Mouse (Mus musculus) retina, postnatal 1 day (tissue): ENCODE results near the gene Prkab2.

Source experiments
- DNase-seq: peaks from one replicate; pipeline ENCODE4 v3.0.0-alpha.2; 2012

Gene Prkab2

DNA sequence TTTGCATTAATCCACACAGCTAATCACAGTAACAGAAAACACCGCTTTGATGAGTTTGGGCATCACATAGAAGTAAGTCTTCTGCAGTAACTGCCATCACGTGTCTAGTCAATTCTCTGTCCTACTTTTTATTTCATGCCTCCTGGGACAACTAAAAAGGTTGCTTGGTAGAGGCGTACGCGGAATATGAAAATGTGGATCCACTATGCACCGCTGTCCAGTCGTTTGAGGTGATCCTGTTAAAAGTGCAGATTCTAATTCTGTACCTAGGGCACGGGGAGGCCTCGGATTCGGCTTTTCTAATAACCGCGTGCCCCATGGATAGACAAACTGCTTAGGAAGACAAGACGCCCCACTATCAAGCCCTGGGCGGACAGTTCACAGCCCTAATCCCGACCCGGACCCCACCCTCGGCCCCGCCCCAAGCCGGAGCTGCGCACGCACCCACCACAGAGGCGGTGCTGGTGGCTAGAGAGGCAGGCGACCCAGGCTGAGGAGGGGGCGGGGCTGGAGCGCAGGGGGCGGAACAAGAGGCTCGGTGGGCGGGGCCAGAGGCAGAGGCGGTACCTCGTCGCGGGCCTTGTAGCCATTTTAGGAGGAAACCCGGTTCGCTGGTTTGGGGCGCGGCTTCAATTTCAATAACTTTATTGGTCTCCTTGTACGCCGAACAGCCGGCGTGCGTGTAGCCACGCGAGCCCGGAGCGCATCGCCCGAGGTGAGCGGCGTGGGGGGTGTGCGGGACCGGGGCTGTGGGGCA, at the start of gene Prkab2:
TSS of gene Prkab2 (plus strand) at position 539 of the 757 bp plus-strand sequence.
- DNase-seq: peak; percentile 98

DNA sequence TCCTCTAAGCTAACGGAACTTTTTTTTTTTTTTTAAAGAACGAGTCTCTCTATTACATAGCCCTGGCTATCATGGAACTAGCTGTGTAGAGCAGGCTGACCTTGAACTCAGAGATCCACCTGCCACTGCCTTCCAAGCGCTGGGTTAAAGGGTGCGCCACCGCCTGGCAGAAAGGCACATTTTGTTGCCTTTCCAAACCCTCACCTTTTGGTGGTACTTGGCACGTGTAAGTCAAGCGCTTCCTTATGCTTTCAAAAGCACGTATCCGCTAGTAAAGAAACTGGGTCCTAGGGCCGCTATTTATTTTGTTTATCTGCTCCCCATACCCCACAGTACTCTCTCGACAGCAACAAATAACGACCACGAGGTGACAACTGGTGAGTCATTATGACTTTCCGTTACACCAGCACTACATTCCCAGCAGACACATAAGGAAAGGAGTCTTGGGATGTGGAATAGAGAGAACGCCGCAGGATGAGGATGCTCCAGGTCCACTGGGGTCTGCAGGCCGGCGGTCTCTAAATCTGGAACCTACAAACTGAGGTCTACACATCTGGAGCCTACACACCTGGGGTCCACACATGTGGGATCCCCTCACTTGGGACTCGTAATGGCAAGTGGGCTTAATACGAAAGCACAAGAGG, 48.7 kb upstream of the Prkab2 start:
- DNase-seq: peak; percentile 35

- peak; percentile 93 for DNase-seq
These were observed 48.1 kb upstream of the Prkab2 start, which contains the start of gene Chd1l for GRCm38 (mm10) chr3:97609845-97610410. TSS of gene Chd1l (minus strand) at chr3:97610203.

DNA sequence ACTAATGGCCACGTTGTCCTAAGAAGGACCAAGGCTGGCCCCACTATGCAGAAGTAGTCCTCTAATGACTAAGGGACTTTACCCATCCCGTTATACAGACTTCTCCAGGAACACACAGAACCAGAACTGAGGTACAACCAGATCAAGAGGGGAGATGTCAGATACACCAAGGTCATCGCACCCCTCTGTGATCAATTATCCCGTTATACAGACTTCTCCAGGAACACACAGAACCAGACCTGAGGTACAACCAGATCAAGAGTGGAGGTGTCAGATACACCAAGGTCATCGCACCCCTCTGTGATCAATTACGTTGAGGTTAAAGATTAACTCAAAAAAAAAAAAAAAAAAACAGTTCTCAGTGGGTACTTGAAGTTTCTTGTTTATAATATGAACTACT, 47.0 kb upstream of the Prkab2 start:
- no peak for DNase-seq

GRCm38 (mm10) chr3:97615154-97615553, 42.8 kb upstream of the Prkab2 start:
- DNase-seq: no peak

GRCm38 (mm10) chr3:97615933-97616332, 42.1 kb upstream of the Prkab2 start:
- no peak for DNase-seq

- DNase-seq: no peak
These were observed 40.7 kb upstream of the Prkab2 start for GRCm38 (mm10) chr3:97617091-97617825.

DNA sequence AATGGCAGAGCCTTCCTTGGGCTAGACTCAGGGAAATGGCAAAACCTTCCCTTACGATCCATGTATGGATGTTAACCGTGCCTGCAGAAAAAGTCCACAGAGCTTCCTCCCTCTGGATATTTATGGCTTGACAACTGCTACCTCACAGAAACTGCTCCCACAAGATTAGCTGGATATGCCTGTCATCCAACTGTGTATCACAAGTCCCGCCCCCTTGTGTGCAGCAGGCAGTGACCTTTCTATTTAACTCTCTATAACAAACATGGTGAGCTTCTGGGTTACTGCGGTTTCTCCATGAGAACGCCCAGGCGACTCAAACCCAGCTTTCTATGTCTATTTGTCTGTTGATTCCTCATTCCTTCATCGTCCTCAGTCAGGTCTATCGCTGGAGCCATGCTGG, 40.1 kb upstream of the Prkab2 start:
- no peak for DNase-seq

- no peak for DNase-seq
These were observed 37.3 kb upstream of the Prkab2 start for GRCm38 (mm10) chr3:97620657-97621056.

- no peak for DNase-seq
These were observed 33.4 kb upstream of the Prkab2 start for GRCm38 (mm10) chr3:97624611-97625010.

DNA sequence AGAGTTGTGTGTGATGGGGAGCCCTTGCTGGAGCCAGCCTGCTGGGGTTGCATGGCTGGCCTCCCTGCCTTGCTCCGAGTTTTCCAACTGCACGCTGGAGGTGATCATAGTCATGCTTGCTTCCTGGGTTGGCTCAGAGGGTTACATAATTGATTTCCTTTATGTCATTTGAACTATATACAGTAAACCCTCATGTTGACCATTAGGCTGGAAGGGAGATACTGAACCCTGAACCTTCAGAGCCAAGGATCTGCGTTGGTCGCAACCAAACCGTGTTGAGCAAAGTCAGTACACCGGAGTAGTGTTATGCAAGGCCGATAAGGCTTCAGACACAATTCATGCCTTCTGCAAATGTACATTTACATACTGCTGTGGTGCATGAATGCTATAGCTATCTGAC, 30.1 kb upstream of the Prkab2 start:
- no peak for DNase-seq

DNA sequence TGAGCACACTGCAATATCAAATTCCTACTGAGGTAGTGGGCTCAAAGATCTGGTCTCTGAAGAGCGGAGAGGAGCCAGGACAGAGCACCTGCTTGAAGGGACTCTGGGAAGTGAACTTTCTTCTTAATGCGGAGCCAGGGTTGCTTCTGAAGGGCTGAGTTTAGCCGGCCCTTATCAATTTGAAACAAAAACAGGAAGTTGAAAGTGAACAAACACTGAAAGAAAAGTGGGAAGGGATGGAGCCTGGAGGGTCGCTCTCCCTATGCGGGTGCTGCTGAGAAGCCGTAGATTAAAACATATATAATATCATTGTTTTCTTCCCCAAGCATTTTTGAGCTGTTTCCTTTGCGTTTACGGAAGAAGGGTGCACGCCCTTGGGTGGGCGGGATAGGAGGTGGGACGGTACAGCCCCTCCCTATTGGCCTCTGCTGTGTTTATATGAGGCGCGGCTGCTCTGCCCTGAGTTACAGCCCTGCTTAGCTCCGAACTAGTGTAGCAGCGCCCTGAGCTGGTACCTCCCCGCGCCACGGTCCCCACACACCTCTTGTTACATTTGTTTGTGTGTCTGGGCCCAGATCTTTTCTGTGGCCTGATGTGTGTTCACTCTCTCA, 29.5 kb upstream of the Prkab2 start, which contains the start of gene Fmo5:
TSS of gene Fmo5 (plus strand) at position 414 of the 611 bp plus-strand sequence.
- peak; percentile 24 for DNase-seq

DNA sequence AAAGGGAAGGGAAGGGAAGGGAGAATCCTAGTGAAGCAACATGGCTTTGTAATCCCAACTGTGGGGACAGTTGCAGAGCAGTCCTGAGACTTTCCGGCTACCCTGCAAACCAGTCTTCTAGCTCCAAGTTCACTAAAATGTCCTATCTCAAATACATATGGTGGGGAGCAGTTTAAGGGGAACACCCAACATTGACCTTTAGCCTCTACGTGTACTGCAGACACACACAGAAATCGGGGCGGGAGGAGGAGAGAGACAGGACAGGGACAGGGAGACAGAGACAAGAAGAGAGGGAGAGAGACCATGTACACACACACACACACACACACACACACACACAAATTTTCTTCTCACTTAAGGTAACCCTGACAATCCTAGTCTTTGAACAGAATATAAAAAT, 28.1 kb upstream of the Prkab2 start:
- DNase-seq: no peak

- DNase-seq: no peak
These were observed 27.2 kb upstream of the Prkab2 start for GRCm38 (mm10) chr3:97630746-97631145.

- no peak for DNase-seq
These were observed 26.6 kb upstream of the Prkab2 start for GRCm38 (mm10) chr3:97631258-97631860.

GRCm38 (mm10) chr3:97633456-97633855, 24.5 kb upstream of the Prkab2 start:
- DNase-seq: no peak

GRCm38 (mm10) chr3:97634288-97634761, 23.7 kb upstream of the Prkab2 start:
- no peak for DNase-seq

DNA sequence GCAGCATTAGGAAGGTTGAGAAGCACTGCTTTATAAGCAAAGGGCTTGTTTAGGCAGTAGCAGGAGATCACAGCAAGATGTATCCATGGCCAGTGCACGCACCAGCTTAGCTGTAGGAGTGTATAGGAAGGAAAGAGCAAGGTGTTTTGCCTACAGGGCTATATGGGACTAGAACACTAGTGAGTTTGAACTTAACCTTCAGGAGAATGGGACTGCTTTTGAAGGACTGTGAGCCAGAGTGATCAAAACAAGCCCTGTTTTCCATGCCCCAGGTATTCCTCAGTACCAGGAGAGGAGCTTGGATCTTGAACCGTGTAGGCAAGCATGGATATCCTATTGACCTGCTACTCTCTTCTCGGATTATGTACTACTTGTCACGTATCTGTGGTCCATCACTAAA, 16.6 kb upstream of the Prkab2 start:
- DNase-seq: no peak

DNA sequence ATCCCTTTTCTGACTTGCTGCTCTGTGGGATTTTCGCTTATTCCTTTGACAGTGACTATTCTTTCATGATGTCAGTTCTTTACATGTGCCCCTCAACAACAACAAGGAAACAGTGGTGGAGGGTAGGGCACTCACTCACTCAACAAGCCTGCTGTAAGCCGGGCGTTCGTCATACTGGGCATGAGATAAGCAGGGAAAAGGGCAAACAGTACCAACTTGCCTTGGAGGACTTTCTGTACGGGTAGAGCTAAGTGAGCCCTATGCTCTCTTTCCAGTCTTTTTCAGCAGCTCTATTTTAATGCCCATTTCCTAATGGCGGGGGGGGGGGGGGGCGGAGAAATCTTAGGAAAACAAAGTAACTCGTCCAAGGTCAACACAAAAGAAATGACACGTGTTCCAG, 16.0 kb upstream of the Prkab2 start:
- no peak for DNase-seq

- no peak for DNase-seq
These were observed 9.5 kb upstream of the Prkab2 start for GRCm38 (mm10) chr3:97648518-97648917.

DNA sequence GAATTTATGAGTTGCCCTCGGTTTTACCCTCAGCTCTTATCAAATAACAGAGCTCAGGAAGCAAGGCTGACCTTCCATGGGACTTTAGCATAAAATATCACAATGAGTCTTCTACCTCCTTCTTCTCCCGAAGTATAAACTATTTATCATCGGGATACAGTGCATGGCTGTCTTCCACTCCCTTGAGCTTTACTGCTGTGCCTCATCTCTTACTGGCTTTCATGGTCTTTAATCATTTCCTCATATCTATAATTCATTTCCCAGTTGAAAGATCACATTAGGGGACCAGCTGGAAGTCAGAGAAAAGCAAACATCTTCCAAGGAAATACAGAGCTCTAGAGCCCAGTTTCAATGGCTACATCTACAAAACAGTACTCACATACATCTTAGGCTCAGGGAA, 9.0 kb upstream of the Prkab2 start:
- no peak for DNase-seq

DNA sequence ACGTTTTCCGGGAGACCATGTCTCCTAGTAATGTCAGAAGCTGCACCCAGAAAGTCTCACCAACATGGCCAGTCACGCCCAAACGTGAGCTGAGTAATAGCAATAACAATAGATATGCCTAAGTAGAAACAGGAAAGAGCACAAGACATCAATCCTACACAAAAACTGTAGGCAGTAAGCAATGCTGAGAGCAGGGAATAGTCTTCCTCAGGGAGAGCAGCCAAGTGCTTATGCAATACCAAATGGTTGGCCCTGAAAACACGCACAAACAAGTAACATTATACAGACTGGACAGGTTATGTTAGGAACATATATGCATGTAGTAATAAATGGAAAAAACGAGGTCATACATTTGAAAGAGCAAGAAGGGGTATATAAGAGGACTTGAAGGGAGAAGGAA, 8.5 kb upstream of the Prkab2 start:
- no peak for DNase-seq
